Mouse (Mus musculus): Measurements from ENCODE around the gene Olfr1180. TPM values are rescaled to one million over a fixed set of nuclear protein-coding genes. Genes with fewer than 3 reads are reported as not detected.

Gene Olfr1180
- not detected in 2 replicates for polyA plus RNA-seq (2012; rRNA removed)

DNA sequence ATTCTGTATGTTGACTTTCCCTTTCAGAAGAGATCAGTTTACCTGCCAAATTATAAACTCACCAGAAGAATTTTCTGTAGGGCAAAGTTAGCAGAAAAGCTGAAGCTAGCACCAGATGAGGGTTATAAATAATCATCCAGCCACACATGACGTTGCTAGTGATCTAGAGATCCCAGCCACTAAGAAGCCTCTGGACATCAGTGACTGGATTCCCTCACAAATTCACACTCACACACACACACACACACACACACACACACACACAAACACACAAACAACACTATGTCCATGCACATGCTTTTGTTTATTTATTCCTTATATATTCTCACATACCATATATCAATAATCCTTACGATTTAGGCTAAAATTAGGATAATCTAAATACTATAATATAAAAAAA lies at the start of gene Olfr1180:
Gene Olfr1180, minus strand, starts transcription at position 101 of the 400 bp plus-strand sequence.

DNA sequence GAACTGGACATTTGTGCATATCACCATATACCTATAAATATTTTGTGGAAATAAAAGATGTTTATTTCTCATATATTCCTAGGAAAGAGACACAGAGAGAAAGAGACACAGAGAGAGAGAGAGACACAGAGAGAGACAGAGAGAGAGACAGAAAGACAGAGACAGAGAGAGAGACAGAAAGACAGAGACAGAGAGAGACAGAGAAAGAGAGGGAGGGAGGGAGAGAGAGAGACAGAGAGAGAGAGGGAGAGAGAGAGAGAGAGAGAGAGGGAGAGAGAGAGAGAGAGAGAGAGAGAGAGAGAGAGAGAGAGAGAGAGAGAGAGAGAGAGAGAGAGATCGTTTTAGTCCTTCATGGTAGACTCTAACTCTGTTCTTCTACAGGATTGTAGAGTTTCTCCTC lies 35.6 kb upstream of the Olfr1180 start, which contains the start of gene Olfr1183:
Gene Olfr1183, plus strand, starts transcription at position 301 of the 400 bp plus-strand sequence.

DNA sequence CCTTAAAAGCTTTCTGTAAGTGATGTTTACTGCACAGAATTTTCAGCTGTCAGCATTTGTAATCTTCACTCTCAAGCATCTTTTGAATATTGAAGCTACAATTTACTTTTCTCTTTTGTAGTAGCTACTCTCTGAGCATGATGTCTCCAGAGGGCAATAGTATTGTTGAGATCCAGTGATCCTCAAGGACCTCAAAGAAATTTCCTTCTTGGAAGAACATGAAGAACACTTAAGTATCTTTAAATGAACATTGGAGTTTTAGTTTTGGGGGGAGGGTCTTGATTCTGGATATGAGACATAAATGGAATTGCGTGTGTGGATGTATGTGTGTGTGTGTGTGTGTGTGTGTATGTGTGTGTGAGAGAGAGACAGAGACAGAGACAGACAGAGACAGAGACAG lies 30.1 kb upstream of the Olfr1180 start, which contains the start of gene Gm13757:
Gene Gm13757, minus strand, starts transcription at position 101 of the 400 bp plus-strand sequence.

DNA sequence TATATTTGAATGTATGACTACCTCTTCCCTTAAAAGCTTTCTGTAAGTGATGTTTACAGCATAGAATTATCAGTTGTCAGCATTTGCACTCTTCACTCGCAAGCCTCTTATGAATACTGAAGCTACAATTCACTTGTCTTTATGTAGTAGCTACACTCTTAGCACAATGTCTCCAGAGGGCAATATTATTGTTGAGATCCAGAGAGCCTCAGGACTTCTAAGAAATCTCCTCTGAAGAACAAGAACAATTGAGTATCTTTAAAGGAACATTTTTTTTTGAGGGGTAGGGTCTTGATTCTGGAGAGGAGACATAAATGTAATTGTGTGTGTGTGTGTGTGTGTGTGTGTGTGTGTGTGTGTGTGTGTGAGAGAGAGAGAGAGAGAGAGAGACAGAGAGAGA lies 7.1 kb upstream of the Olfr1180 start, which contains the start of gene Olfr1181:
Gene Olfr1181, minus strand, starts transcription at position 101 of the 400 bp plus-strand sequence.

DNA sequence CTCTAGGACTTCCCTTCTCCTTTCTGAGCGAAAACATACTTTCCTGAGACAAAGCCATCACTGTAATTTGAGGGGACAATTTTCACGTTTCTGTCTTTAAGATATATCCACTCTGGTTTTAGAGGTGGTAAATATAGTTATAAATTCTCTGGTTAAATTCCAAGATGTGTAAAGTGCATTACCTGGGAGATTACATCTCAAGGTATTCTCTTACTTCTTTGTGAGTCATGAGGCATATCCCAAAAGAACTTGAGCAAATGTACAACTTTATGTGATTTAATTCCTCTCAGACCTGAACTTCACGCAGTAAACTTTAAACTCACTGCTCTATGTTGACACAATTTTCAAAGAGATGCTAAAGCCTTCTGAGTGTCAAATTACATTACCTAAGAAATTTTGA lies 12.6 kb downstream of the Olfr1180 start, which contains the start of gene Olfr1179:
Gene Olfr1179, minus strand, starts transcription at position 101 of the 400 bp plus-strand sequence.

DNA sequence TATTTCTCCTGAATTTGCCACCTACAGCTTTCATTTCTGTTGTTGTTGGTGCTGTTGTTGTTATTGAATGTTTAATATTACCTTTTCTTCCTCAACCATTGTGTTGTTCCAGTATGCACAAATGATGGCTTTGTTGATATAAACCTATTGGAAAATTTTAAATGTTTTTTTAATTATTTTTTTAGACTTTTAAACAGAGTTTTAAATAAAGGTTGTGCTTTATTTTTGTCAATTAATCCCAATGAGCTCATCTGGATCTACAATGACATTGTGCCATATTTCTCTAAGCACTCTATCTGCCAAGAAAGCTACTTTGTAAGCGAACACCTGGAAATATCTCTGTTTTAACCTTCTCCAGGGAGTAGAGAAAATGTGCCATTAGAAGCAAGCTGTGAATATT lies 32.2 kb downstream of the Olfr1180 start, which contains the start of gene Olfr1178:
Gene Olfr1178, plus strand, starts transcription at position 301 of the 400 bp plus-strand sequence.

Other genes with a start within 250 kb of the Olfr1180 start
- not detected in 2 replicates for gene Olfr1168, start 237.3 kb downstream of the Olfr1180 start, polyA plus RNA-seq (2012; rRNA removed)
- not detected in 2 replicates for gene Olfr1170, start 190.8 kb downstream of the Olfr1180 start, polyA plus RNA-seq (2012; rRNA removed)
- not detected in 2 replicates for gene Olfr1173, start 139.3 kb downstream of the Olfr1180 start, polyA plus RNA-seq (2012; rRNA removed)
- not detected in 2 replicates for gene Olfr1174-ps, start 104.0 kb downstream of the Olfr1180 start, polyA plus RNA-seq (2012; rRNA removed)
- not detected in 2 replicates for gene Olfr1175-ps, start 91.9 kb downstream of the Olfr1180 start, polyA plus RNA-seq (2012; rRNA removed)
- gene Olfr1176, start 82.4 kb downstream of the Olfr1180 start, polyA plus RNA-seq (2012; rRNA removed): not detected in 2 replicates
- not detected in 2 replicates for gene Olfr1177-ps, start 72.7 kb downstream of the Olfr1180 start, polyA plus RNA-seq (2012; rRNA removed)
- gene Olfr1178, start 32.1 kb downstream of the Olfr1180 start, polyA plus RNA-seq (2012; rRNA removed): not detected in 2 replicates
- not detected in 2 replicates for gene Olfr1179, start 12.7 kb downstream of the Olfr1180 start, polyA plus RNA-seq (2012; rRNA removed)
- not detected in 2 replicates for gene Olfr1181, start 7.0 kb upstream of the Olfr1180 start, polyA plus RNA-seq (2012; rRNA removed)
- gene Gm13757, start 30.0 kb upstream of the Olfr1180 start, polyA plus RNA-seq (2012; rRNA removed): not detected in 2 replicates
- gene Olfr1183, start 35.7 kb upstream of the Olfr1180 start, polyA plus RNA-seq (2012; rRNA removed): not detected in 2 replicates
- gene Olfr1184, start 64.4 kb upstream of the Olfr1180 start, polyA plus RNA-seq (2012; rRNA removed): not detected in 2 replicates
- not detected in 2 replicates for gene Olfr1185-ps1, start 74.2 kb upstream of the Olfr1180 start, polyA plus RNA-seq (2012; rRNA removed)
- not detected in 2 replicates for gene Olfr1186, start 99.4 kb upstream of the Olfr1180 start, polyA plus RNA-seq (2012; rRNA removed)
- gene Olfr1188, start 137.8 kb upstream of the Olfr1180 start, polyA plus RNA-seq (2012; rRNA removed): not detected in 2 replicates
- gene Olfr1189, start 167.3 kb upstream of the Olfr1180 start, polyA plus RNA-seq (2012; rRNA removed): not detected in 2 replicates
- gene Olfr1191-ps1, start 221.4 kb upstream of the Olfr1180 start, polyA plus RNA-seq (2012; rRNA removed): not detected in 2 replicates
- gene Olfr1192-ps1, start 229.4 kb upstream of the Olfr1180 start, polyA plus RNA-seq (2012; rRNA removed): not detected in 2 replicates

Data from central nervous system, embryonic 14 days (tissue).